Mouse (Mus musculus) kidney, adult 2 months (tissue): Measurements from ENCODE around the gene Clns1a.

Source experiments
- CTCF ChIP-seq: fragments of 200-500 bp; conservative IDR thresholded peaks from 2 replicates; pipeline ENCODE4 v1.5.1; 2011; ENCODE audit warnings: low read depth, mild to moderate bottlenecking, control low read depth, low read length, moderate library complexity, mixed read lengths; ENCODE audit not compliant: insufficient read depth, insufficient read length
- POLR2A ChIP-seq: fragments of 200-500 bp; IDR thresholded peaks from one replicate; pipeline ENCODE4 v1.6.1; 2011; ENCODE audit warnings: low read depth, low read length, control low read depth

DNA sequence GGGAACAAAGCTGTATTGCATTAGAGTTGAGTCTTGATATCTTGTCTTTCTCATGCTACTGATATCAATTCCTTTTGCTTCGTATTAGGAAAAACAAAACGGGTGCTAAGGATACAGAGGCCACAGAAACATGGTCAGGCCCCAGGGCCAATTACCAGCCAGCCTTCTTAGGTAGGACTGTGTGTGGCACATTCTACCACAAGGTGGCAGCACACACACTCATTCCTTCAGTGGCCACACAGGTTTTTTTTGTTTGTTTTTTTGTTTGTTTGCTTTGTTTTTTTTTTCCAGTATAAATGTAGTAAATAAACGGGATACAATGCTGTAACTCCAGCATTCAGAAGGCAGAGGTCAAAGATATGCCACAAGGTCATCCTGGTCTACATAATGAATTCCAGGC lies 48.9 kb downstream of the Clns1a start:
- TF ChIP-seq CTCF (peak; percentile 80), POLR2A (no peak)
